Mouse (Mus musculus): ENCODE measurements around the gene Gm5797.
"Not testable (repeated sequence)": the region's sequence is repeated elsewhere in the genome, so short reads cannot be mapped to it uniquely, and the experiment has no call there.

Gm5797 gene

DNA sequence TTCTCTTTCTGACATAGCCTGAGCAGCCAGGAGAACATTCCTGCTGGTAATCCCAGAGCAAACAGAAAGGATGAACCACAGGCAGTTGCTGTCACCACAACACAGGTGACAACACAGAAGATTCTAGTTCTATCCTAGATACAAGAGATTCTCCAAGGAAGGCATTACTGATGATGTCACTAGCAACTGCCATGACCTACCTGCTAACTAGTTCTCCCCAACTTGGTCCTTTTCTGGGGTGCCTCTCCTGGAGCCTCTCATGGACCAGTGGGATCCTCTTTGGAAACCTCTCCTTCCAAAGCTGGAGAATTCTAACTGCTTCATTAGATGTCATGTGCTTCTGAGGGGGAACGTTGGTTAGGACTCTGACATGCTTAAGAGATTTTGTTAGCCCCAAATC, at the start of gene Gm5797:
Gm5797 (minus strand) TSS at position 101 of the 400 bp plus-strand sequence.
- CTCF ChIA-PET: not testable (repeated sequence)

DNA sequence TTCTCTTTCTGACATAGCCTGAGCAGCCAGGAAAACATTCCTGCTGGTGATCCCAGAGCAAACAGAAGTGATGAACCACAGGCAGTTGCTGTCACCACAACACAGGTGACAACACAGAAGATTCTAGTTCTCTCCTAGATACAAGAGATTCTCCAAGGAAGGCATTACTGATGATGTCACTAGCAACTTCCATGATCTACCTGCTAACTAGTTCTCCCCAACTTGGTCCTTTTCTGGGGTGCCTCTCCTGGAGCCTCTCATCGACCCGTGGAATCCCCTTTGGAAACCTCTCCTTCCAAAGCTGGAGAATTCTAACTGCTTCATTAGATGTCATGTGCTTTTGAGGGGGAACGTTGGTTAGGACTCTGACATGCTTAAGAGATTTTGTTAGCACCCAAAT, 32.8 kb upstream of the Gm5797 start, which contains the start of gene Gm8374:
Gm8374 (minus strand) TSS at position 101 of the 400 bp plus-strand sequence.
- CTCF ChIA-PET: not testable (repeated sequence)

DNA sequence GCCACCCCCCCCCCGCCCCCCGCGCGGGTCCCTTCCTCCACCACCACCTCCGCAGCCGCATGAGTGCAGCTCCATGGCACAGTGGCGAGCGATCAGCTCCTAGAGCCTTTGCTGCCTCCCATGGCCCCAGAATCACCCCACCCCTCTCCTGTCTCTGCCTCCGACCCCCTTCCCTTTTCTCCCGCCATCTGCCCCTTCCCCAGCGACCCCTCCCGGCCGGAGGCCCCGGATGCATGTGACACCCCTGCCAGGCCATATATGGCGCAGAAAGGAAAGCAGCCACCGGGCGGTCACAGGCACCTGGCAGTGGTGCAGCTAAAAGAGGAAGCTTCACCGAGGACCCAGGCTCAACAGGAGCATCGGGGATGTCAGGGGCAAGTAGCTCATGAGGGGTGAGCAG, 17.1 kb downstream of the Gm5797 start:
- CTCF ChIA-PET: not testable (repeated sequence)

DNA sequence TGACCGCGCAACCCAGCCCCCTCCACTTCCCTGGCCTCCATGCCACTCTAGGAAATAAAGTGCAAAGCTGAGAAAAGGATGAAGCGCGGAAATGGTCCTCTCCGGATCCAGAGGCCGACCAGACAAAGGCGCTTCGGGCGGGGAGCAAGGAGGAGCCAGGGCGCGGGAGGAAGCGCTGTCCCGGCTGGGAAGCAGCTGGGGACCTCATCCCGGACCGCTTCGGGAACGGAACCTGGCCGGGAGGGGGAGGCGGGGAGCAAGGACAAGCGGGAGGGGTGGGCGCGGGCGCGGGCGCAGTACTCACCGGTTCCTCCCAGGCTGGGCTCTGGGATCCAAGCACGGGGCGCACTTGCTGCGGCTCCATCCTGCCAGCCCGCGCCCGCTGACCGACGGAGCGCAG, 17.5 kb downstream of the Gm5797 start, which contains the start of gene Gm3739:
Gm3739 (minus strand) TSS at position 389 of the 400 bp plus-strand sequence.
- CTCF ChIA-PET: not testable (repeated sequence)

Data from spleen, embryonic (tissue).